Mouse (Mus musculus) intestine, embryonic 15.5 days (tissue): ENCODE data around the gene Gapdh. TPM values are rescaled to one million over a fixed set of nuclear protein-coding genes. Genes with fewer than 3 reads are reported as not detected.
"Not testable (repeated sequence)": the region's sequence is repeated elsewhere in the genome, so short reads cannot be mapped to it uniquely, and the experiment has no call there.

Experiments
- ATAC-seq: fragments of 200-750 bp; cut with Nextera tagmentation; 2 replicates; pipeline ENCODE4 v1.8.0; 2017; ENCODE audit warnings: moderate TSS enrichment, moderate library complexity
- H3K27ac ChIP-seq: fragments of 300-500 bp; sonication (generic); 2 replicates; pipeline ENCODE4 v1.5.1; 2015; ENCODE audit warnings: mild to moderate bottlenecking, inconsistent platforms
- H3K27me3 ChIP-seq: fragments of 300-500 bp; sonication (generic); replicated peaks from 2 replicates; pipeline ENCODE4 v1.6.1; 2015; ENCODE audit warnings: inconsistent platforms
- H3K36me3 ChIP-seq: fragments of 300-500 bp; sonication (generic); 2 replicates; pipeline ENCODE4 v1.6.1; 2015; ENCODE audit warnings: inconsistent platforms
- H3K4me1 ChIP-seq: fragments of 300-500 bp; sonication (generic); replicated peaks from 2 replicates; pipeline ENCODE4 v1.6.1; 2015; ENCODE audit warnings: inconsistent platforms
- H3K4me2 ChIP-seq: fragments of 300-500 bp; sonication (generic); replicated peaks from 2 replicates; pipeline ENCODE4 v1.6.1; 2015; ENCODE audit warnings: mild to moderate bottlenecking, inconsistent platforms
- H3K4me3 ChIP-seq: fragments of 300-500 bp; sonication (generic); replicated peaks from 2 replicates; pipeline ENCODE4 v1.5.1; 2015; ENCODE audit warnings: inconsistent platforms
- H3K9ac ChIP-seq: fragments of 300-500 bp; sonication (generic); 2 replicates; pipeline ENCODE4 v1.6.1; 2015; ENCODE audit warnings: inconsistent platforms
- H3K9me3 ChIP-seq: fragments of 300-500 bp; sonication (generic); 2 replicates; pipeline ENCODE4 v1.6.1; 2016; ENCODE audit warnings: inconsistent platforms
- WGBS: fragments of 180-500 bp; shearing (Covaris S2); methylation state at CpG from one replicate; pipeline ENCODE4 v1.1.7; 2015; 5-methylcytosine and 5-hydroxymethylcytosine counted together
- polyA plus RNA-seq: library from polyadenylated mRNA; unstranded; fragments of >200 nt; fragmentation: Nextera tagmentation; extraction: Ambion mirVana; gene quantifications from 2 replicates; pipeline ENCODE4 v1.2.1, GENCODE M21; 2015

Gapdh gene
- polyA plus RNA-seq, 1 experiment from 2014 or later: 2,316 TPM

DNA sequence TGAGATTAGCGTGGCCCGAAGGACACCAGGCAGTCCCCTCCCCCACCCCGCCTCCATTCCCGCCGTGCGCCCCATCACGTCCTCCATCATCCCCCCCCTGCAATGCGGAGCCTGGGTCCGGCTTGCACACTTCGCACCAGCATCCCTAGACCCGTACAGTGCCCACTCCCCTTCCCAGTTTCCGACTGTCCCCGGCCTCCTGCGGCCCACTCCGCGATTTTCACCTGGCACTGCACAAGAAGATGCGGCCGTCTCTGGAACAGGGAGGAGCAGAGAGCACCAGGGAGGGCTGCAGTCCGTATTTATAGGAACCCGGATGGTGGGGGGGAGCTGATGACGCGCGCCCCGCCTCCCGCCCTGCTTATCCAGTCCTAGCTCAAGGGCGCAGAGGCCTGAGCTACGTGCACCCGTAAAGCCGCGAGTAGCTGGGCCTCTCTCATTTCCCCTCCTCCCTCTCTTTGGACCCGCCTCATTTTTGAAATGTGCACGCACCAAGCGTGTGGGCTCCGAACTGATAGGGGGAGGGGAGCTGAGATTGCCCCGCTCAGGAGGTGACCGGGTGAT is 857 bp downstream of the Gapdh start:
- WGBS: under 1% methylated on average over 36 of the region's 36 CpGs
- Histone ChIP-seq H3K27me3 (no peaks in the 10 kb centered on the region), H3K4me1 (peaks cover 43% of the 10 kb centered on the region), H3K9me3 (no peaks in the 10 kb centered on the region), H3K27ac (peak overlapping the region; percentile 98), H3K9ac (peak overlapping the region; percentile 95), H3K4me3 (peak overlapping the region; percentile 85), H3K4me2 (peak overlapping the region; percentile 63), H3K36me3 (peaks cover 31% of the 10 kb centered on the region)
- peak; percentile 90 for ATAC-seq

DNA sequence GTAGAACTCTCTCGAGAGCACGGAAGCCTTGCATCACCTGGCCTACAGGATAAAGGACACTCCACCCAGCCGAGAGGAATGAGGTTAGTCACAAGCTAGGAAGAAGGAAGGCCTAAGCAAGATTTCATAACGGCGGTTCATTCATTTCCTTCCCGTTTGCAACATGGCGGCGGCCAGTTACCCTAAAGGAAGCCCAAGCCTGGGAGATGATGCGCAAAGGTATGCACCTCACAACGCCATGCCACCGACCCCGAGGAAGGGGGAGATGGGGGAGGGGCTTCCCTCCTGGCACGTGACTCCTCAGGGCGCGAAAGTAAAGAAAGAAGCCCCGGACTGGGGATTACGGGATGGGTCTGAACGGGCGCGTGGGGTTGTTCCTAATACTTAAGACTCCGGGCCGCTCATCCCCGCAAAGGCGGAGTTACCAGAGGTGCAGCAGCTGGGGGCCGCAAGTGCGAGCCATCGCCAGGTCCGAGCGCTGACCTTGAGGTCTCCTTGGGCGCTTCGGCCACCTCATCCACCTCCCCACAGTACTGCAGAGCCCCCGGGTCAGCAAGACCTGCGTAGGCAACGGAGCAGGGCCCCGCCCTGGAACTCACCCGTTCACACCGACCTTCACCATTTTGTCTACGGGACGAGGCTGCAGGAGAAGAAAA is 1.5 kb downstream of the Gapdh start:
- peak; percentile 3 for ATAC-seq
- Histone ChIP-seq H3K4me2 (peak overlapping the region; percentile 63), H3K9me3 (no peaks in the 10 kb centered on the region), H3K4me1 (peaks cover 46% of the 10 kb centered on the region), H3K4me3 (peak overlapping the region; percentile 85), H3K36me3 (peaks cover 26% of the 10 kb centered on the region), H3K9ac (peak overlapping the region; percentile 95), H3K27me3 (no peaks in the 10 kb centered on the region), H3K27ac (peak overlapping the region; percentile 98)
- under 1% methylated on average over 38 of the region's 39 CpGs for WGBS

DNA sequence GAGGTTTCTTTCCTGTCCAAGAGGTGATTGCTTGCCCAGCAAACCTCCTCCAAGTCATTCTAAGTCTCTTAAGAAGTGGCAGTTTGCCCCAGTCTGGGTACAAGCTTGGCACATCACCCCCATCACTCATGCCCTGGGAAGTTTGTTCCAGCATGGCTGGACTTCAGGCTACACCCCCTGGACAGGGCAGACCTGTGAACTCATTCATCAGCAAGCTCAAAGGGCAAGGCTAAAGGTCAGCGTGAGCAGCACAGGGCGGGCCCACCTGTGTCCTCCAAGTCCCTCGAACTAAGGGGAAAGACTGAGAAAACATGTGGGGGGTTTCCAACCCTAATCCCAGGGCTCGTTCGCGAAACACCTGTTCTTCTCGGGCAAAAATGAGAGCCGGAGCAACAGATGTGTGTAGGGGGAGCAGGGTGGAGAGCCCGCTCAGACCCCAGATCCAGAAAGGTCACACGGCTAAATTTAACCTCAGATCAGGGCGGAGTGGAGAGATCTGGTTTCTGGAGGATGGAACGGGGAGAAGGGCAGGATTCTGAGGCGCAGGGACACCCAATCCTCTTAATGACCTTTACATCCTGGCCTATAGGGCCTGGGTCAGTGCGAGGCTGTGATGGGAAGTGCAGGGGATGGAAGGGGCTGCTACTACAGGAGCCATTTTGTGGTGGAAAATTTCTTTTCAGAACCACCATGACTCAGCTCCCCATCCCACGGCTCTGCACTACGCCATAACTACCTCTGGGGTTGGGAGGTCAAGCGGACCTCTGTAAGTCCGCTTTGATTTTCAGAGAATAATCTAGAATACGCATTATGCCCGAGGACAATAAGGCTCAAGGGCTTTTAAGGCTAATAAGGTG is 2.2 kb downstream of the Gapdh start:
- Histone ChIP-seq H3K4me1 (peaks cover 46% of the 10 kb centered on the region), H3K4me3 (peak overlapping the region; percentile 85), H3K9me3 (no peaks in the 10 kb centered on the region), H3K9ac (peak overlapping the region; percentile 95), H3K36me3 (peaks cover 20% of the 10 kb centered on the region), H3K27me3 (no peaks in the 10 kb centered on the region), H3K27ac (peak overlapping the region; percentile 98), H3K4me2 (peak overlapping the region; percentile 63)
- ATAC-seq: no peak
- 4% methylated on average over 20 of the region's 20 CpGs for WGBS

DNA sequence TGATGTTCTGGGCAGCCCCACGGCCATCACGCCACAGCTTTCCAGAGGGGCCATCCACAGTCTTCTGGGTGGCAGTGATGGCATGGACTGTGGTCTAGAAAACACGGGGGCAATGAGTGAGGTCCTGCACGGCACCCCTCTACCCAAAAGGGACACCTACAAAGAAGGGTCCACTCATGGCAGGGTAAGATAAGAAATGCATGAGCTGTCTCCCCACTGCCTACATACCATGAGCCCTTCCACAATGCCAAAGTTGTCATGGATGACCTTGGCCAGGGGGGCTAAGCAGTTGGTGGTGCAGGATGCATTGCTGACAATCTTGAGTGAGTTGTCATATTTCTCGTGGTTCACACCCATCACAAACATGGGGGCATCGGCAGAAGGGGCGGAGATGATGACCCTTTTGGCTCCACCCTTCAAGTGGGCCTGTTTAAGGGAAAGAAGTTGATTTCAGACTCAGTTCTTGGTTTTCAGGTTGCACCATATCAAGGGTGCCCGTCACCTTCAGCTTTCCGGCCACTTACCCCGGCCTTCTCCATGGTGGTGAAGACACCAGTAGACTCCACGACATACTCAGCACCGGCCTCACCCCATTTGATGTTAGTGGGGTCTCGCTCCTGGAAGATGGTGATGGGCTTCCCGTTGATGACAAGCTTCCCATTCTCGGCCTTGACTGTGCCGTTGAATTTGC is 3.5 kb downstream of the Gapdh start:
- not testable (repeated sequence) for H3K27me3 ChIP-seq, H3K9ac ChIP-seq, H3K9me3 ChIP-seq, H3K4me3 ChIP-seq, H3K27ac ChIP-seq, ATAC-seq
- WGBS: 67% methylated on average over 13 of the region's 16 CpGs
- Histone ChIP-seq H3K36me3 (peaks cover 17% of the 10 kb centered on the region), H3K4me2 (peak overlapping the region; percentile 63), H3K4me1 (peaks cover 40% of the 10 kb centered on the region)

DNA sequence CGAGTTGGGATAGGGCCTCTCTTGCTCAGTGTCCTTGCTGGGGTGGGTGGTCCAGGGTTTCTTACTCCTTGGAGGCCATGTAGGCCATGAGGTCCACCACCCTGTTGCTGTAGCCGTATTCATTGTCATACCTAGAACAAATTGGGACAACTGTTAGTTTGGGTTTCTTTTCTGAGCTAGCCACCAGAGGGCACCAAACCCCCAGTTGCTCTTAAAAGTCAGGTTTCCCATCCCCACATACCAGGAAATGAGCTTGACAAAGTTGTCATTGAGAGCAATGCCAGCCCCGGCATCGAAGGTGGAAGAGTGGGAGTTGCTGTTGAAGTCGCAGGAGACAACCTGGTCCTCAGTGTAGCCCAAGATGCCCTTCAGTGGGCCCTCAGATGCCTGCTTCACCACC is 4.3 kb downstream of the Gapdh start:
- H3K9ac ChIP-seq, H3K27ac ChIP-seq, H3K9me3 ChIP-seq, H3K27me3 ChIP-seq, H3K4me3 ChIP-seq, H3K4me2 ChIP-seq, ATAC-seq: not testable (repeated sequence)
- peaks cover 13% of the 10 kb centered on the region for H3K36me3 ChIP-seq
- WGBS: 7% methylated on average over 4 of the region's 5 CpGs
- peaks cover 32% of the 10 kb centered on the region for H3K4me1 ChIP-seq

DNA sequence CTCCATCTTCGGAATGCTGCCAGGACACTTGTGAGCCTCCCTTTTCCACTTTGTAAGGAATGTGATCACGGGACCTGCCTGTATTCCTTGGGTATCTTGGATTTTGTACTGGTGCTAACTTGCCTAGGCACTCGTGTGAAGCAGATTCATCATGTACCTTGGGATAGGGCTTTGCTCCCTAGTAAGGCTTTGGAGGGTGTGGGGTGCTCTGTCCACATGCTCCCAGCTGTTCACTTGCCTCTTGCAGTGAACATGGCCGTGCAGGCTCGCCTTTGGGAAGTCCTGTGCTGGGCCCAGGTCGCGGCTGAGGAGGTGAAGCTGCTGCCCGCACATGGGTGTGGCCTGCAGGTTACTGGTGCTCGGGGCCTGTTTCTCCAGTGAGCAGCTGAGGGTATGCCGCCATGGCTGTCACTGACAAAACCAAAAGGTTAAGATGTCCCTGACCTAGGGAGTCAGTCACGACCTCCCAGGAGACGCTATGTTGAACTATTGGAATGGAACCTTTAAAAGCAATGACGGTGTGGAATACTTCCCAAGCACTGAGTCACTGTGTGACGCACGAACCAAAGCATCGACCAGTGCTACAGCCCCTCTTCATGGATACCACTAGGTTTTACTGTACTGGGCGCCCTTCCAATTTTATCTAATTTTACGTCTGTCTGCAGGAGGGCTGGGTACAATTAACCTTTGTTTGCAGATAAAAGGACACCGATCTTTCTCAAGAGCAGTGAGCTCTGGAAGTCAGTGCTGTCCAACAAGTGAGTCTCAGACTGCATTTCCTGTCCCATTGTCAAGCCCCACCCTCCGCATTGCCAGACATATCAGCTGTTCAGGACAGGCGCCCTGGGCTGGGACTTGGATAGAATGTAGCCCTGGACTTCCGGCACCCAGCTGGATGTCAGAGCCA is 5.2 kb downstream of the Gapdh start:
- Histone ChIP-seq H3K27ac (peak overlapping the region; percentile 62), H3K9me3 (no peaks in the 10 kb centered on the region), H3K36me3 (peaks cover 13% of the 10 kb centered on the region)

DNA sequence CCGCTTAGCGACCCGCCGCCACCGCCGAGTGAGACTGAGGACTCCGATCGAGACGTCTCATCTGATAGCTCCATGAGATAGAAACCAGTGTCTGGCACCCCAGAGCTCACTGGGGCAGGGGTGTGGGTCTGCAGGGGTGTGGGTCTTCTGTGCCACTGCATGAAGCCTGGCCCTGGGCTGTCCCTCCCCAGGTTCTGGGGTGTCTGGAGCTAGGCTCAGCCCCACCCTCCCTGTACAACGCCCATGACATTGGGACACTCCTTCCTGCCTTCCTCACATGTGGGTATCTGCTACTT is 5.8 kb downstream of the Gapdh start:
- Histone ChIP-seq H3K4me1 (peaks cover 24% of the 10 kb centered on the region), H3K9me3 (no peaks in the 10 kb centered on the region), H3K4me3 (no peak overlapping the region), H3K9ac (no peak overlapping the region), H3K36me3 (peaks cover 13% of the 10 kb centered on the region), H3K27ac (peak overlapping the region; percentile 62), H3K4me2 (no peak overlapping the region), H3K27me3 (no peaks in the 10 kb centered on the region)
- no peak for ATAC-seq
- WGBS: 43% methylated on average over 10 of the region's 10 CpGs

More for the DNA sequence above, 5.2 kb downstream of the Gapdh start:
- ATAC-seq: peak; percentile 22
- H3K4me3 ChIP-seq: no peak overlapping the region
- no peaks in the 10 kb centered on the region for H3K27me3 ChIP-seq
- H3K9ac ChIP-seq: no peak overlapping the region
- H3K4me2 ChIP-seq: no peak overlapping the region
- 16% methylated on average over 22 of the region's 22 CpGs for WGBS
- peaks cover 24% of the 10 kb centered on the region for H3K4me1 ChIP-seq

DNA sequence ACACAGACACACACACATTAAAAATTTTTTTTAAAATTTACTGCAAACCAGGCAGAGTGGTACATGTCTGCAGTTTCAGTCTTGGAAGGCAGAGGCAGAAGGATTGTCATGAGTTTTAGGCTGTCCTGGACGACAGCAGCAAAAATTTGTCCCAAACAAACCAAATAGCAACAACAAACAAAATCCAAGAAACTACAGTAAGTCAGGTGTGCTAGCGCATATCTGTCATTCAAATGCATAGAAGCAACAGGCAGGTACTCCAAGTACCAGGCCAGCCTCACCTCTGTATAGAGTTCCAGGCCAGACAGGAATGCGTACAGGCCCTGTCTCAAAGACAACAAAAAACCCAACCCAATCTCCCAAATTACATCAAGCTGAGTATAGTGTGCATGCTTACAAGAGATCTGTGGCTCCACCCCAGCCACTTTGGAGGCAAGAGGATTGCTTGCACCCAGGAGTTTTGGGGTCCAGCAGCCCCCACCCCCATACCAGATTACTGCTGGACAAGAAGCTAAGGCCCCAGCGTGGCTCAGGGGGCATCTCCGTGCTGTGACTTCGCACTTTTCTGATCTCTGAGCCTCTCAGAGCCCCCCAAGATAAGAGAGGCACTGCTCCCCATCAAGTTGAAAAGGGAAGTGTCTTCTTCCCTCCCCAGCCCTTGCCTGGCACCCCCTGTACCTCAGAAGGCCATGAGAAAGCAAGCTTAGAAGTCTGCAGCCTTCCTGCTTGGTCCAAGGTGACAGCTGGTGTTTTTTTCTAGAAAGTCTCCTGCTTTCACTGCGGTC is 6.3 kb downstream of the Gapdh start:
- Histone ChIP-seq H3K9me3 (no peaks in the 10 kb centered on the region), H3K4me3 (no peak overlapping the region), H3K27me3 (no peaks in the 10 kb centered on the region), H3K4me2 (no peak overlapping the region), H3K27ac (peak overlapping the region; percentile 62; the same call in 1 of the 2 replicates), H3K9ac (no peak overlapping the region), H3K4me1 (peaks cover 24% of the 10 kb centered on the region), H3K36me3 (peaks cover 13% of the 10 kb centered on the region)
- 80% methylated on average over 7 of the region's 7 CpGs for WGBS
- no peak for ATAC-seq

DNA sequence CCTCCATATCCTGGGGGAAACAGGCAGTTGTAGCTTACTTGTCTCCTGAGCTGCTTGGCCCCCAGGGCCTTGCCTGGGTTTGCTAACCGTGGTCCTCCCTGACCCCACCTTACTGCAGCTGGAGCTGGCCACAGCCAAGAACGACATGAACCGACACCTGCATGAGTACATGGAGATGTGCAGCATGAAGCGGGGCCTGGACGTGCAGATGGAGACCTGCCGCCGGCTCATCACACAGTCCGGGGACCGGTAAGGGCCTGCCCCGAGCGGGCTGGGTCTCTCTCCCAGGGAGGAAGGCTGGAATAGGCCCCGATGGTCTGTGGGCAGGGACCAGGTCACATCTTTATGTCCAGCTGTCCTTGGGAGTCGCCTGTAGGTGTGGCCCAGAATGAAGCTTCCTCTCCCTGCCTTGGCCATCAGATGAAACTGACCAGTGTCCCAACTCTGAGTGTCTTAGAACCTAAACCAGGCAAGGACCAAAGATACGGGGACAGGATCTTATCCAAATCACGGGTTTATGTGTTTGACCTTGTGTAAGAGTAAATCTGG is 7.2 kb downstream of the Gapdh start:
- Histone ChIP-seq H3K27ac (no peak overlapping the region), H3K4me1 (peaks cover 23% of the 10 kb centered on the region), H3K4me3 (no peak overlapping the region), H3K9ac (no peak overlapping the region), H3K9me3 (no peaks in the 10 kb centered on the region), H3K4me2 (no peak overlapping the region), H3K27me3 (no peaks in the 10 kb centered on the region), H3K36me3 (peaks cover 13% of the 10 kb centered on the region)
- 79% methylated on average over 15 of the region's 15 CpGs for WGBS
- ATAC-seq: no peak

DNA sequence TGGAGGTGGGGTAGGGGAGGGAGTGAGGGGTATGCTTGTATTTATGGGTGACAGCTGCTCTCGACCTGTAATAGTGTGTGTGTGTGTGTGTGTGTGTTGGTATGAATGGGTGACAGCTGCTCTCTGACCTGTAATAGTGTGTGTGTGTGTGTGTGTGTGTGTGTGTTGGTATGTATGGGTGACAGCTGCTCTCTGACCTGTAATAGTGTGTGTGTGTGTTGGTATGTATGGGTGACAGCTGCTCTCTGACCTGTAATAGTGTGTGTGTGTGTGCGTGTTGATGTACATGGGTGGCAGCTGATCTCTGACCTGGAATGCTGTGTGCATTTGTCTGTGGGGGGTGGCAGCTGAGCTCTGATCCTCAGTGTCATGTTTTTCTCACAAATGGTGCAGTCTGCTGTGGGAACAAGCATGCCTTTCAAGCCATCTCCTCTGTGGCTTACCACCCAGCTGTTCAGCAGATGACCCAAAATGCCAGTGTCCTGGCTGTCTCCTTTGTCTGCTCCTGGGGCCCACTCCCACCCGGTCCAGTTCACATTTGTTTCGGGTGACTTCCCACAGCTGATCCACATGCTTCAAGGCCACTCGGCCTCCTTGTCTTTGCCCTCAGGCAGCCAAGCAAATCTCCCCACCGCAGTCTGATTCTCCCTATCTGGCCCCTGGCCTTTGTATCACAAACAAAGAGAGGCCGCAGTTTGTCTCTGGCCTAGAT is 9.2 kb downstream of the Gapdh start:
- no peak for ATAC-seq
- no peak overlapping the region for H3K27ac ChIP-seq
- no peak overlapping the region for H3K4me2 ChIP-seq
- H3K27me3 ChIP-seq: no peaks in the 10 kb centered on the region
- H3K4me3 ChIP-seq: no peak overlapping the region
- 61% methylated on average over 7 of the region's 7 CpGs for WGBS
- no peaks in the 10 kb centered on the region for H3K9me3 ChIP-seq
- no peak overlapping the region for H3K9ac ChIP-seq
- H3K4me1 ChIP-seq: peaks cover 15% of the 10 kb centered on the region; the same call in 1 of the 2 replicates
- peaks cover 13% of the 10 kb centered on the region for H3K36me3 ChIP-seq
